Mouse (Mus musculus): ENCODE results near the gene Vegfb. TPM values are rescaled to one million over a fixed set of nuclear protein-coding genes. Genes with fewer than 3 reads are reported as not detected.
A peak's percentile ranks its signal among the peaks of the same experiment; 100 is the strongest.

The Vegfb gene
- polyA plus RNA-seq, 2 experiments, result 44.9 to 46.7 TPM

- WGBS, result 30% methylated on average over 12 of the region's 12 CpGs
- H3K4me1 ChIP-seq (ENCODE audit: control insufficient read depth, insufficient read depth, low read length), result peaks cover 22% of the 10 kb centered on the region
- no peak for TF ChIP-seq POLR2A (IDR thresholded peaks at IDR 0.05; ENCODE audit: borderline replicate concordance, extremely low read depth, insufficient read depth, insufficient read length)
Measured at GRCm38 (mm10) chr19:6973581-6974190, 13.8 kb downstream of the Vegfb start.

GRCm38 (mm10) chr19:6972247-6972917 lies 15.1 kb downstream of the Vegfb start:
- Histone ChIP-seq H3K27me3 (ENCODE audit: control insufficient read depth, insufficient read depth, low read length) (no peaks in the 10 kb centered on the region), H3K4me2 (replicated peaks; ENCODE audit: low read depth, low read length, severe bottlenecking) (no peak overlapping the region), H3K4me3 (replicated peaks; ENCODE audit: low read length) (no peak overlapping the region), H3K27ac (replicated peaks; ENCODE audit: low read depth, low read length) (no peak overlapping the region), H3K9ac (ENCODE audit: low read depth, low read length, severe bottlenecking) (no peak overlapping the region), H3K9me3 (ENCODE audit: control insufficient read depth, low read length) (no peaks in the 10 kb centered on the region), H3K36me3 (ENCODE audit: control insufficient read depth, insufficient read depth, low read length) (0 out of 2 replicates have a peak, but pooled peaks cover 2% of the 10 kb centered on the region), H3K4me1 (ENCODE audit: control insufficient read depth, insufficient read depth, low read length) (peaks cover 28% of the 10 kb centered on the region)
- 83% methylated on average over 13 of the region's 13 CpGs for WGBS
- DNase-seq (ENCODE audit: low spot score) (no peak), ATAC-seq (ENCODE audit: low FRiP score, low read depth) (no peak)
- TF ChIP-seq POLR2A (IDR thresholded peaks at IDR 0.05; ENCODE audit: borderline replicate concordance, extremely low read depth, insufficient read depth, insufficient read length), result no peak

More at GRCm38 (mm10) chr19:6973581-6974190, 13.8 kb downstream of the Vegfb start:
- no peak for ATAC-seq (ENCODE audit: low FRiP score, low read depth)
- H3K9ac ChIP-seq (ENCODE audit: low read depth, low read length, severe bottlenecking), result peak overlapping the region; percentile 69; the same call in 1 of the 2 replicates
- H3K4me2 ChIP-seq (replicated peaks; ENCODE audit: low read depth, low read length, severe bottlenecking), result peak overlapping the region; percentile 86
- H3K4me3 ChIP-seq (replicated peaks; ENCODE audit: low read length), result peak overlapping the region; percentile 67
- H3K9me3 ChIP-seq (ENCODE audit: control insufficient read depth, low read length), result no peaks in the 10 kb centered on the region
- DNase-seq (ENCODE audit: low spot score), result no peak
- no peaks in the 10 kb centered on the region for H3K27me3 ChIP-seq (ENCODE audit: control insufficient read depth, insufficient read depth, low read length)
- H3K27ac ChIP-seq (replicated peaks; ENCODE audit: low read depth, low read length), result no peak overlapping the region
- H3K36me3 ChIP-seq (ENCODE audit: control insufficient read depth, insufficient read depth, low read length), result peaks cover 14% of the 10 kb centered on the region; the same call in 1 of the 2 replicates

DNA sequence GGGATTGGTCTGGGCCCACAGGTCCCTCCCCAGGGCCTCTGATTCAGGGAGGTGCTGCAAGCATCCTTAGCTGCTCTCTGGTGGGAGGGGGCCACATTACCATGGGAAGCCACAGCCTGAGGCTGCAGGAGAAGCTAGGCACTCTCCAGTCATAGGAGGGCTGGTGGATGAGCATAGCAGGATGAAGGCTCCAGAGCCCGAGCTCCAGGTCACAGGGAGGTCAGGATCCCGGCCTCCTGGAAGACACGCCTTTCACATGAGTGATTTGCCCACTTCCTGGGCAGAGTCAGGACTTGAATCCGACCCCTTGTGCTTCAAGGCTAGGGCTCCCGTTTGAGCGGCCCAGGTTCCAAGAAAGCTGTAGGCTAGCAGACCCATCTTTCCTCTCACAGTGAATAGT lies 15.8 kb downstream of the Vegfb start:
- H3K4me1 ChIP-seq (ENCODE audit: control insufficient read depth, insufficient read depth, low read length), result peaks cover 27% of the 10 kb centered on the region
- 32% methylated on average over 6 of the region's 6 CpGs for WGBS
- no peak for TF ChIP-seq POLR2A (IDR thresholded peaks at IDR 0.05; ENCODE audit: borderline replicate concordance, extremely low read depth, insufficient read depth, insufficient read length)
- H3K36me3 ChIP-seq (ENCODE audit: control insufficient read depth, insufficient read depth, low read length), result no peaks in the 10 kb centered on the region
- no peak overlapping the region for H3K9ac ChIP-seq (ENCODE audit: low read depth, low read length, severe bottlenecking)
- H3K27me3 ChIP-seq (ENCODE audit: control insufficient read depth, insufficient read depth, low read length), result no peaks in the 10 kb centered on the region
- no peak for DNase-seq (ENCODE audit: low spot score)
- no peak for ATAC-seq (ENCODE audit: low FRiP score, low read depth)
- H3K4me3 ChIP-seq (replicated peaks; ENCODE audit: low read length), result no peak overlapping the region
- H3K27ac ChIP-seq (replicated peaks; ENCODE audit: low read depth, low read length), result no peak overlapping the region
- no peaks in the 10 kb centered on the region for H3K9me3 ChIP-seq (ENCODE audit: control insufficient read depth, low read length)
- H3K4me2 ChIP-seq (replicated peaks; ENCODE audit: low read depth, low read length, severe bottlenecking), result no peak overlapping the region

- peak overlapping the region; percentile 61 for H3K4me3 ChIP-seq (replicated peaks; ENCODE audit: low read length)
- no peak for DNase-seq (ENCODE audit: low spot score)
- ATAC-seq (ENCODE audit: low FRiP score, low read depth), result no peak
- H3K27me3 ChIP-seq (ENCODE audit: control insufficient read depth, insufficient read depth, low read length), result no peaks in the 10 kb centered on the region
- no peak overlapping the region for H3K27ac ChIP-seq (replicated peaks; ENCODE audit: low read depth, low read length)
- no peaks in the 10 kb centered on the region for H3K9me3 ChIP-seq (ENCODE audit: control insufficient read depth, low read length)
- TF ChIP-seq POLR2A (IDR thresholded peaks at IDR 0.05; ENCODE audit: borderline replicate concordance, extremely low read depth, insufficient read depth, insufficient read length), result no peak
- 0 out of 2 replicates have a peak overlapping the region, but pooled peaks have one; percentile 63 for H3K9ac ChIP-seq (ENCODE audit: low read depth, low read length, severe bottlenecking)
- peaks cover 21% of the 10 kb centered on the region for H3K4me1 ChIP-seq (ENCODE audit: control insufficient read depth, insufficient read depth, low read length)
- H3K36me3 ChIP-seq (ENCODE audit: control insufficient read depth, insufficient read depth, low read length), result peaks cover 10% of the 10 kb centered on the region
- WGBS, result 22% methylated on average over 11 of the region's 11 CpGs
- peak overlapping the region; percentile 61 for H3K4me2 ChIP-seq (replicated peaks; ENCODE audit: low read depth, low read length, severe bottlenecking)
Measured at GRCm38 (mm10) chr19:6970460-6971085, 16.9 kb downstream of the Vegfb start.

DNA sequence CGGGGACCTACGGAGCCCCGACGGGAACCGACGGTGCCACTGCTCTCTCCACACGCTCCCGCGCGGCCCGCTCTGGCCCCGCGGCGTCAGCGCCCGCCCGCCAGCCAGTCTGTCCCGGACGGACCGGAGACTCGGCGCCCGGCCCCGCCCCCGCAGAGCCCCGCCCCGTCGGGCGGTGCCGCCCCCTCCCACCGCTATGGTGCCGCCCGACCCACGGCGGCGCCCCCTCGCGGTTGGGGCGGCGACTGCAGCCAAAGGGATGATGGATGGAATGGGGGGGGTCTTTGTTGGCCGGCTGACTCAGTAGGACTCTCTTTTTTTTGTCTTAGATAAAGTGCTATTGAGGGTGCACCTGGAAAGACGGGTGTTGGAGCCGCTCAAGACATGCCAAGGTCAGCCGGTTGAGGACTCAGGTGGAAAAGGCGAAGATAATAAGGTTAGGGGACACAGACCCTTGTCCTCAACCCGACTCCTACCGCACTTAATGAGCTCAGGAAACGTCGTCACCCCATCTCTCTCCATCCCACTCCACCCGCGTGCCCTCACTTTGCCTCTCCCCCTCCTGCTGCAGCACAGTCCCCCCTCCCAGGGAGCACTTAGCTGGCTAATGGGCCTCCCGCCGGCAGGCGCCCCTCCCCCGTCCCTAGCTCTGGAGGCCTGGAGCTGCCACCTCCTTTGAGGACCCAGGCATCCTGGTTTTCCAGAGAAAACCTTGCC lies 17.6 kb downstream of the Vegfb start:
- under 1% methylated on average over 44 of the region's 55 CpGs for WGBS
- Histone ChIP-seq H3K4me1 (ENCODE audit: control insufficient read depth, insufficient read depth, low read length) (peaks cover 21% of the 10 kb centered on the region), H3K4me2 (replicated peaks; ENCODE audit: low read depth, low read length, severe bottlenecking) (peak overlapping the region; percentile 61), H3K4me3 (replicated peaks; ENCODE audit: low read length) (peak overlapping the region; percentile 61), H3K9me3 (ENCODE audit: control insufficient read depth, low read length) (no peaks in the 10 kb centered on the region), H3K27ac (replicated peaks; ENCODE audit: low read depth, low read length) (no peak overlapping the region), H3K9ac (ENCODE audit: low read depth, low read length, severe bottlenecking) (peak overlapping the region; percentile 63), H3K36me3 (ENCODE audit: control insufficient read depth, insufficient read depth, low read length) (peaks cover 18% of the 10 kb centered on the region), H3K27me3 (ENCODE audit: control insufficient read depth, insufficient read depth, low read length) (no peaks in the 10 kb centered on the region)
- ATAC-seq (ENCODE audit: low FRiP score, low read depth), result peak; percentile 73
- TF ChIP-seq POLR2A (IDR thresholded peaks at IDR 0.05; ENCODE audit: borderline replicate concordance, extremely low read depth, insufficient read depth, insufficient read length), result peak; percentile 69; the same call in 1 of the 2 replicates
- peak; percentile 30 for DNase-seq (ENCODE audit: low spot score)
